Mouse (Mus musculus) spleen, embryonic (tissue): Measurements from ENCODE around the gene Olfr1555-ps1.
"Not testable (repeated sequence)": the region's sequence is repeated elsewhere in the genome, so short reads cannot be mapped to it uniquely, and the experiment has no call there.

Experiments
- CTCF ChIA-PET: fragments of 350-600 bp; sonication (Branson Sonifier 250); formaldehyde crosslinking; loops from one replicate; lab custom pipeline; 2022; lab: Charles Lee

Olfr1555-ps1 gene

DNA sequence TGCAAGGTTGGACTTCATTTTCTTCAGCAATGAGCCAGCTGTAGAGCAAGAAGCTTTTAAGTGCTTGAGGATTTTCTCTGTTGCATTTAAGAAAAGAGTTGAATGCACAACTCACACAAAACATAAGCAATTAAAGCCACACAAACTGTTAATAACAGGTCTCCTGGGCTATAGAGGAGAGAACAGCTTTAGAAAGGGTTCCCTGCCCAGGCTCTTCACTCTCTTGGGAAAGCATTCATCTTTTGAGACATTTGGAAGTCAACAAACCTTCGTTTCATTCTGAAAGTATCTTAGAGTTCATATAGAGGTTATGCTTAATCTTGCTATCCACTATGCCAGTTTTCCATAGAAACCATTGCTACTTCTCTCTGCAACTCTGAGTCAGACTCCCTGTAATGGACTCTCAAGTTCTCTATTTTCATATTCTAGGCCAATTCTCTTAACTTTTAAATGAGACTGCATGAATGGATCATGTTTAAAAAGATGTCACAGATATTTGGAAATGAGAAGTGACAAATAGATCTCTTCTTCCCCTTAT, at the start of gene Olfr1555-ps1:
Gene Olfr1555-ps1, minus strand, starts transcription at position 51 of the 538 bp plus-strand sequence.
- CTCF ChIA-PET = not testable (repeated sequence)

DNA sequence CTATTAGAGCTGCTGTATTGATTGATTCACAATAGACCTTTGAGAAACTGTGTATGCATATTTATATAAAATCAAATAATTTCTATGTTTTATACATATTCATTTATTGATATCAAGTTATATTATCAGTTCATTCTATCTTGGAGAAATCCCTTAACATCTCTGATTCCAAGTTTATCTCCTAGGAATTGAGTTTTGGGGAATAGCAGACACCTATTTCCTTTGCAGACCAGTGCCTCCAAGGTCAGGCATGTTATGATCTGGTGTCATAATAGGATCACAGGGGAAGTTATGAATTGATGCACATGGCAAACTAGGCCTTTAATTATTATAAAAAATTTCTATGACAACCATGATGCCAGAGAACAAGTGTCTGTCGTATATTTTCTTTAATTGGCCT, 30.4 kb upstream of the Olfr1555-ps1 start, which contains the start of gene Olfr1431:
Gene Olfr1431, plus strand, starts transcription at position 301 of the 400 bp plus-strand sequence.
- CTCF ChIA-PET = no interaction called here

DNA sequence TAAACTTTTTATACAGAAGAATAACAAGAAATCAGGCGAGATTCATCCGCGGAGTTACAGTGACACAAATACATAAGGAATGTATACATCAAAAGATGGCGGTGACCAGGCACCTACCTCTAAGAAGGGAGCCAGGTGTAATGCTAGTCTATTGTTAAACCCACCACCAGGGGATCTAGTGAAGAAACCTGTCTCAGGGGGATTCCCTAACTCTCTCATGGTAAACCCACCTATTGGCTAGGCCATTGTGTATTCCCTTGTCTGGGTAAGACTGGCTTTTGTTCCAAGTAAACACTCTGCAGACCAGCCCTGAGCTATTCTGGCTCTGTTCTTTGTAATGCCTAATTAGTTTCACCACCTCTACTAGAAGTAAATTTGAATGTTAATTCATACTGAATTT, 29.2 kb upstream of the Olfr1555-ps1 start:
- CTCF ChIA-PET = not testable (repeated sequence)

DNA sequence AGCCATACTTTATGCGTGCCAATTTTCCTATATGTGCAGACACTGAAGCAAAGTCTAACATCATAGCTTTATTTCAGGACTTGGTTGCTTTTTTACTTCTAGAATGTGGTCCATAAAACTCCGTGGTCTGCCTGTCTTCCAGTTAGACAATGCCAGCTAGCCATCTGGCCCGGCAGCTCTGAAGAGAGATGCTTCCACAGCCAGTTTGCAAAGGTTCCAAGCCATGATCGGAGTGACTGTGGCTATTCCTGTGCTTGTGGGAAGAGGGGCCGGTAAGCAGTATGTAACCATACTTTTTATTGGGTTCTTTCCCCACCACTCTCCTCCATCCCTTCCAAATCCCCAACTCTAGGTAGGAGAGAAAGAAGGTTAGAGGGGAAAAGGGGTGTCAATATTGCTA, 5.5 kb upstream of the Olfr1555-ps1 start:
- CTCF ChIA-PET = not testable (repeated sequence)

DNA sequence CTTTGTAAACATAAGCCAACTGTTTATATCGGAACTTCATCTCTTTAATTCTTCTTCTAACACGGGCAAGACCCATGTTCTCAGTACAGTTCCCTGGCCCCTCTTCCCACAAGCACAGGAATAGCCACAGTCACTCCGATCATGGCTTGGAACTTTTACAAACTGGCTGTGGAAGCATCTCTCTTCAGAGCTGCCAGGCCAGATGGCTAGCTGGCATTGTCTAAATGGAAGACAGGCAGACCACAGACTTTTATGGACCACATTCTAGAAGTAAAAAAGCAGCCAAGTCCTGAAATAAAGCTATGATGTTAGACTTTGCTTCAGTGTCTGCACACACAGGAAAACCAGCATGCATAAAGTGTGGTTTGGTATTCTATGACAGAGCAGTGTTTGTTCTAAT, 24.5 kb downstream of the Olfr1555-ps1 start:
- CTCF ChIA-PET = no interaction called here

DNA sequence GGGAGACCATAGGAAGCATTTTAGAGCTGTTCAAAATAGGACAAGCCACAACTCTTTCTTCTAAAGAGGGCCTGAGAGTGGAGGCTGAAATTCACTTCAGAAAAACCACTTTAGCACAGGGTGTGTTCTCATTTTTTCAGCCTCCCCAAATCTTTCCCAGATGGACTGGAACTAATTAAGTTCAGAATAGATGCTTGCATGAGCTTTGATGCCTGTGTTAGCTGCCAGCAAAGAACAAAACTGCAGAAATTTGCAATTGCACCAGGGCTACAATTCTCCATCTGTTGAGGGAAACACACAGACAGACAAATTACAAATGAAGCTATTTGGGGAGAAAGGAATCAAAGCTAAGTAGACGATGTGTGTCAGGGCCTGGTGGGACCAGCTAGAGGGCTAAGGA, 26.6 kb downstream of the Olfr1555-ps1 start:
- CTCF ChIA-PET = no interaction called here

DNA sequence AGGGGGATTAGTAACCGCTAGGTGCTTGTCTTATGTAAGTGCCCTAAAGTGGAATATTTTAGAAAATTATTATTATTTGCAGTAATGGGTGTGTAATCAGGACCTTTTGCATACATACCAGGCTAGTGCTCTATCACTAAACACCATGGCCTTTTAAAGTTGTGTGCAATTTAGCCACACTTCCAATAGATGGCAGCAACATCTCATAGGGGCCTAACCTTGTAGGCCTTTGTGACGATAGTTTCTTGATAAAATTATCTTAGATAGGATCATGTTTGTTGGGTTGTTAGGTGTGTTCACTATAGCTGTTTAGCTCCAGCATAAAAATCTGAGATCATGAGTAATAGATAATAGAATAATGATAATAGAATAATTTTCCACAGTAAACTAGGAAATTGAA, 35.6 kb downstream of the Olfr1555-ps1 start:
- CTCF ChIA-PET = no interaction called here

DNA sequence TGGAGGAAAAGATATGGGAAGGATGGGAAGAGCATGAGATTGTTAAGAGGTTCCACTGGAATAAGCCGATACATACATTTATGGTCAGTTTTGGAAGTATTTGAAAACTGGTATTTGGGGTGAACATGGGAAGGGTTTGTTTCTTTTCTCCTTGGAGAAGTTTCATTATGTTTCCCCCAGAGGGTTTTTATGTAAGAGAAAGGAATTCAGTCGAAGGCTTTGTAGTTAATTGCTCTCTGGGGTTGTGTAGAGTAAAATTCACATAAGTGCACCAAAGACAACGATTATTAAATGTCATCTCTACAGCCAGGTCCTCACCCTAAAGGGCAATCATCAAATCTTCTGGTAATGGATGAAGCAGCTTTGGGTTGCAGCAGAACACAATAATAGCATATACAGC, 46.8 kb downstream of the Olfr1555-ps1 start, which contains the start of gene Olfr76:
Gene Olfr76, minus strand, starts transcription at position 101 of the 400 bp plus-strand sequence.
- CTCF ChIA-PET = no interaction called here

DNA sequence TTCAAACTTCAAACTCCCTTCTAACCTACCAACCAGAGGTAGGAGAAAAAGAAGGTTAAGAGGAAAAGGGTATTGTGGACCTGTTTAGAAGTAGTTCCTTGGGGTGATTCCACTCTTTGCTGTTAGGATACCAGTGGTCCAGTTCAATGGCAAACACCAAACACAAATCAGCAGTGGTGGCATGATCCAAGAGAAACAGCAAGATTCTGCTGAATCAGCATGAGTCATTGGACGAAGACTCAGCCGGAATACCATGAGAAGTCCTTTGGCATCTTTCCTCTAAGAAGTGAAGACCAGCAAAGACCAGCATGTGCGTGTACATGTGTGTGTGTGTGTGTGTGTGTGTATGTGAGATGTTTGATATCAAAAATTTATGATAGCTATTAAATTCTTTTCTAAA, 53.4 kb downstream of the Olfr1555-ps1 start:
- CTCF ChIA-PET = no interaction called here

DNA sequence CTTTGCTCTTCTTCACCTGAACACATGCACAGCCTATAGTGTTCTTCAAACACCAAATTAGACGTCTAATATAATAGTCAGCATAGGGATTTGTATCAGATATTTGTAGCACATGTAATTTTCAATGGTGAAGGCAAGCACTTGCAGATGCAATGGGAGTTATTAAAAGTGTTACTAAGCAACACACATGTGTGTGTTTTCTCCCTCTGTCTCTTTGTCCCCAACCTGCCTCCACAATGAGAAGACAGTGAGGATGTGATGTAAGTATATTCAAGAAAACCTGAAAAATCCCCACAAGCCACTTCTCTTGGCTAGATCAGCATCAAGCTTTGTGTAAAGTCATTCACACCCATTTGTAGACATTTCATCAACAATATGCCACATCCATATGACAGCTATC, 54.1 kb downstream of the Olfr1555-ps1 start, which contains the start of gene Olfr1428:
Gene Olfr1428, minus strand, starts transcription at position 101 of the 400 bp plus-strand sequence.
- CTCF ChIA-PET = no interaction called here
